Mouse (Mus musculus) hindbrain, embryonic 15.5 days (tissue): Measurements from ENCODE around the gene Tsfm. TPM values are rescaled to one million over a fixed set of nuclear protein-coding genes. Genes with fewer than 3 reads are reported as not detected.
A peak's percentile ranks its signal among the peaks of the same experiment; 100 is the strongest.

Source experiments
- ATAC-seq: fragments of 200-750 bp; cut with Nextera tagmentation; 2 replicates; pipeline ENCODE4 v1.8.0; 2017; ENCODE audit warnings: low read depth, moderate number of reproducible peaks, moderate TSS enrichment; ENCODE audit not compliant: low FRiP score
- H3K27ac ChIP-seq: fragments of 300-500 bp; sonication (generic); replicated peaks from 2 replicates; pipeline ENCODE4 v1.5.1; 2015; ENCODE audit warnings: mild to moderate bottlenecking, inconsistent platforms
- H3K27me3 ChIP-seq: fragments of 300-500 bp; sonication (generic); 2 replicates; pipeline ENCODE4 v1.6.1; 2015; ENCODE audit warnings: control low read depth, inconsistent platforms
- H3K36me3 ChIP-seq: fragments of 300-500 bp; sonication (generic); 2 replicates; pipeline ENCODE4 v1.6.1; 2015; ENCODE audit warnings: control low read depth, inconsistent platforms
- H3K4me1 ChIP-seq: fragments of 300-500 bp; sonication (generic); replicated peaks from 2 replicates; pipeline ENCODE4 v1.6.1; 2015; ENCODE audit warnings: control low read depth, inconsistent platforms
- H3K4me2 ChIP-seq: fragments of 300-500 bp; sonication (generic); 2 replicates; pipeline ENCODE4 v1.6.1; 2015; ENCODE audit warnings: moderate library complexity, mild to moderate bottlenecking, inconsistent platforms
- H3K4me3 ChIP-seq: fragments of 300-500 bp; sonication (generic); 2 replicates; pipeline ENCODE4 v1.5.1; 2015; ENCODE audit warnings: mild to moderate bottlenecking, inconsistent platforms
- H3K9ac ChIP-seq: fragments of 300-500 bp; sonication (generic); 2 replicates; pipeline ENCODE4 v1.6.1; 2015; ENCODE audit warnings: inconsistent platforms
- H3K9me3 ChIP-seq: fragments of 300-500 bp; sonication (generic); 2 replicates; pipeline ENCODE4 v1.6.1; 2016; ENCODE audit warnings: control low read depth, inconsistent platforms
- WGBS: fragments of 180-500 bp; shearing (Covaris S2); methylation state at CpG from one replicate; pipeline ENCODE4 v1.1.7; 2015; 5-methylcytosine and 5-hydroxymethylcytosine counted together
- polyA plus RNA-seq: library from polyadenylated mRNA; unstranded; fragments of >200 nt; fragmentation: Nextera tagmentation; extraction: Ambion mirVana; gene quantifications from 2 replicates; pipeline ENCODE4 v1.2.1, GENCODE M21; 2015

Tsfm gene
- polyA plus RNA-seq, 1 experiment from 2014 or later, result 61.6 TPM

DNA sequence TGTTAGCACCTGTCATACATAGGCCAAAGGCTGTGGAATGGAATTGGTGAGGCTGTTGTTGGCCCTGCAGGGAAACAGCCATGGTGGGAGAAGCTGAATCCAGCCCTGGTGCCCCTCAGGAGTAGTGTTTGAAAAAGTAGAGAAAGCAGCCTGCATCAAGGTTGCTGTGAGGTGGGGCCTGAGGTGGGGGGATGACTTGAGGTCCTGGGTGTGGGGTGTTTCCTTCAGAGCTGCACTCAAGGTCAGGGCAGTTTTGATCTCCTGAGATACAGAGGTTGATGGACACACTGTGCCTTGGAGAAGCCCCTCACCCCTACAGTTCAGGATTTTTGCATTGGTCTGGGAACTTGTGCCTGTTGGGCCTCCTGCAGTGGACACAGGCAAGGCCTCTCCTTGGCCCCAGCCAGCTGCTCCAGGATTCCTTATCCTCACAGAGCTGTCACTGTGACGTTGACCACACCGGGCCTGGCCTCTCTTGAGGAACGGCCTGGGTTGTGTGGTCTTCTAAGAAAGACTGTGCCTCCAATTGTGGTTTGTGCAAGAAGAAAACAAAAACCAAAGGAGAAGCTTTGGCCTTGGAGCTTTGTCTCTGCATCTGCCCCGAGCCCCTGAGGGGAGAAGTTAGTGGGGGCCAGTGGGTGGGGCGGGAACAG lies 42.0 kb downstream of the Tsfm start:
- Histone ChIP-seq H3K4me3 (no peak overlapping the region), H3K4me1 (peaks cover 69% of the 10 kb centered on the region), H3K4me2 (no peak overlapping the region), H3K36me3 (peaks cover 17% of the 10 kb centered on the region; the same call in 1 of the 2 replicates), H3K9ac (no peak overlapping the region), H3K27ac (no peak overlapping the region), H3K9me3 (no peaks in the 10 kb centered on the region), H3K27me3 (no peaks in the 10 kb centered on the region)
- WGBS, result 64% methylated on average over 5 of the region's 5 CpGs
- ATAC-seq, result no peak

DNA sequence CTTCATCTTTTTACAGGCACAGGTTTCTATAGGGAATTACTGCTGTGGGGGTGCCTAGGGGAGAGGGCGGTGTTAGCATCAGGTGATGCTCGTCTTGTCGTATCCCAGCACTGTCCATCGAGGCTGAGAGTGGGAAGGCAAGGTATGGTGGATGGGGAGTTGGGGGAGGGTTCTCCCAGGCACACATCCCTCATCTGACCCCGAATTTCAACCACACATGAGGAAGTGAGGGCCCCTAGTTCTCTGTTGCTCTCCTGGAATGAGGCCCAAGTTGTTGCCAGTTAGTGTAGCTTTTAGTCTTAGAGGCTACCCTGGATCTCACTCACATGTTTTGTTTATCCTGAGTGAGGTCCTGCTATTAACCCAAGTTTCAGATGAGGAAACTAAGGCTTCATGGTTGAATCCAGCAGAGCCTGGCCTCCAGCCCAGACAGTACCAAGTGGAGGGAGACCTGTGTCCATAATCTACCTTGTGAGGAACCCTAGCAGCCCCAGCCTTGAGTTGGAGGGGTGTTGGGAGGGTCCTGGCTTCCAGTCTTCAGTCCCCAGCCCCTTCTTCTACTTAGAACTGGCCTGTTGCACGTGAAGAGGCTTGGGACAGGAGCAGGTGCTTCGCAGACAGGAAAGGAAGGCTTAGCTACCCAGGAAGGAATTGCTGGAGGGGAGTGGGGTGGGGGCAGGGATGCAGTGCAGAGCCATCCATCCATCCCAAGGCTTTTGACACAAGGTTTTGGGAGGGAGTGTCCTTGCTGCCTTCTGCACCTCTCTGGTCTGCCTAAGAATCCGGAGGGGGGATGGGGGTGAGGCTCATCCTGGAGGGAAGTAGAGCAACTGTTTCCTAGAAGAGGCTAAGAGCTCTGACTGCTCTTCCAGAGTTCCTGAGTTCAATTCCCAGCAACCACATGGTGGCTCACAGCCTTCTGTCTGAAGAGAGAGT lies 43.2 kb downstream of the Tsfm start:
- no peak for ATAC-seq
- H3K4me3 ChIP-seq, result no peak overlapping the region
- H3K27me3 ChIP-seq, result no peaks in the 10 kb centered on the region
- peaks cover 6% of the 10 kb centered on the region; the same call in 1 of the 2 replicates for H3K36me3 ChIP-seq
- WGBS, result 61% methylated on average over 8 of the region's 8 CpGs
- H3K27ac ChIP-seq, result peak overlapping the region; percentile 73
- H3K9me3 ChIP-seq, result no peaks in the 10 kb centered on the region
- H3K4me2 ChIP-seq, result no peak overlapping the region
- H3K4me1 ChIP-seq, result peaks cover 81% of the 10 kb centered on the region
- no peak overlapping the region for H3K9ac ChIP-seq

DNA sequence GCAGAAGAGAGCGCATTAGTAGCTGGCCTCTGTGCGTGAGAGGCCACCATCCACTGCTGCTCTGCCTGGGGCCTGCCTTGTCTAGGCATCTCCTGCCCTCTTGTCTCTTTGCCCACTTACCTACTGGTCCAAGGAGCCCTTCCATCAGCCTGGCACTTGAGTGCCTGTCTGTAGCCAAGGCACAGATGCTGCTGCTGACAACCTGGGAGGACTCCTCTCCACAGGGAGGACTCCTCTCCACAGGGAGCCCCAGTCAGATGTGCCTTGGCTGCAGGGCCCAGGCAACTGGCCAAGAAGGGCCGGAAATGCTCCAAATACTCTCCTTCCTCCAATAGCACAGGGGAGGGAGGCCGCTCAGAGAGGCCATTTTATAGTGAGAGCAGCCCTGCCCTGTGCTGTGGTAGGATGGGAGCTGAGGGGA lies 44.1 kb downstream of the Tsfm start:
- H3K27me3 ChIP-seq, result no peaks in the 10 kb centered on the region
- H3K36me3 ChIP-seq, result no peaks in the 10 kb centered on the region
- WGBS, result 43% methylated on average over 4 of the region's 4 CpGs
- peaks cover 86% of the 10 kb centered on the region for H3K4me1 ChIP-seq
- no peaks in the 10 kb centered on the region for H3K9me3 ChIP-seq
- no peak overlapping the region for H3K9ac ChIP-seq
- no peak overlapping the region for H3K4me3 ChIP-seq
- H3K27ac ChIP-seq, result peak overlapping the region; percentile 73
- peak; percentile 60 for ATAC-seq
- H3K4me2 ChIP-seq, result 0 out of 2 replicates have a peak overlapping the region, but pooled peaks have one; percentile 0

DNA sequence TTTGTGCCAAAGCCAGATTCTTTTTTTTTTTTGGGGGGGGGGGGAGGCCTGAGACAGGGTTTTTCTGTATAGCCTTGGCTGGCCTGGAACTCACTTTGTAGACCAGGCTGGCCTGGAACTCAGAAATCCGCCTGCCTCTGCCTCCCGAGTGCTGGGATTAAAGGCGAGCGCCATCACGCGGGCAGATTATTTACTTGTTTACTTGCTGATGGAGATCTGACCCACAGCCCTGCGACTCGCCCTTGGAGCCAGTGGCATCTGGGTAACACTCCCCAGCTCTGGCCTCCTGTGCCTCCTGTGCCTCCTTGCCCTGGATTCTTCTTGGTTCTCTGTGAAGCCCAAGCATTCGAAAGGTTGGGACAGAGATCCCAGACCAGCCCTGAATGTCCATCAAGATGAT lies 45.1 kb downstream of the Tsfm start:
- 91% methylated on average over 9 of the region's 9 CpGs for WGBS
- ATAC-seq, result no peak
- Histone ChIP-seq H3K4me1 (peaks cover 89% of the 10 kb centered on the region), H3K36me3 (no peaks in the 10 kb centered on the region), H3K27ac (peak overlapping the region; percentile 73; the same call in 1 of the 2 replicates), H3K9me3 (no peaks in the 10 kb centered on the region), H3K4me2 (no peak overlapping the region), H3K9ac (no peak overlapping the region), H3K27me3 (no peaks in the 10 kb centered on the region), H3K4me3 (no peak overlapping the region)

DNA sequence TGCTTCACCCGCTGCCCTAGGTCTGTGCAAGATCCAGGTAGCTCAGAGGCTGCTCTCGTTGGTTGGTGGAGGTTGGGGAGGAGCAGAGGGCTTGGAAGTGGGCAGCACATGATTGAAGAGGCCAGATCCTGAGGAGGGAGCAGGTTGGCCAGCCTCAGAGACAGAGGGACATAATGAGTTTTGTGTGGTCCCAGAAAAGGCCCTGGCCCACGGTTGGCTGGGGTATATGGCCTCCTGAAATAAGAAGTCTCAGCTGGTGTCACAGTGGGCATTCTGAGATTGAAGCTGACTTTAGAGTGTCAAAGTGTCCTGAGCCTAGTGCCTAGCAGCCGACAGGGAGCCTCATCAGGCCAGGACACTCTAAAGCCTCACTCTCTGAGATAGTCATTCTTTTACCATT lies 45.5 kb downstream of the Tsfm start:
- Histone ChIP-seq H3K4me3 (no peak overlapping the region), H3K27ac (no peak overlapping the region), H3K36me3 (no peaks in the 10 kb centered on the region), H3K9ac (no peak overlapping the region), H3K4me2 (0 out of 2 replicates have a peak overlapping the region, but pooled peaks have one; percentile 2), H3K4me1 (peaks cover 89% of the 10 kb centered on the region), H3K9me3 (no peaks in the 10 kb centered on the region), H3K27me3 (no peaks in the 10 kb centered on the region)
- no peak for ATAC-seq
- WGBS, result 69% methylated on average over 4 of the region's 4 CpGs

DNA sequence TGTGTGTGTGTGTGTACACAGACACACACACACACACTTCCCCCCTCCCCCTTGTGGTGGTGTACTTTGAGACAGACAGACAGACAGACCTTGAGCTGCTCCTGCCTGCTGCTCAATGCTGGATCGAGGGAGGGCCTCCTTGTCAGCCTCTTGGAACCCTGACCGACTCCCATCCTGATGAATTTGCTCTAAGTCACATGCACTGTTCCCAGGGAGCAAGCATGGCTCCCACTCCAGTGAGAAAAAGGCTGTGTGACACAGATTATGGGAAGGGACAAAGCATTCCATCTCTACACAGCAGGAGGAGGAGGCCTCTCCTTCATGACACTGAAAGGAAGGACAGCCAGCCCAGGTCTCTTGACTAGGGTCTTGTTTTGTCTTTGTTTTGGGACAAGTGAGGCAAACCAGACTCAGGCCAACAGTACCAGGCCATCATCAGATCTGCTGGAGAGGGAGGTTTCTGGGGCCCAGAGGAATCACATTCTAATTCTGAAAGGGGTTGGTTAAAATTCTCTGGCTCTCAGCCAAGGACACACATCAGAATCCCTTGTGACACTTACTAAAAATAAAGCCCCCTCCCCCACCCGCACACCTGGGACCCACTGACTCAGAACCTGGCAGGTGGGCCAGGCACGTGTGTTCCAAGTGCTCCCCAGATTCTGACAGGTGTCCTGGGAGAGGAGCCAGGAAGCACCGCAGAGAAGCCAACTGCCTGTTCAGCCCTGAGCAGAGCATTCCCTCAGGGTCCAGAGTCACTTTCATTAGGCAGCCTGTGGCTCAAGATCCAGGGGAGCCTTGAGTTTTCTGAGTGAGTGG lies 46.2 kb downstream of the Tsfm start:
- ATAC-seq, result no peak
- 27% methylated on average over 5 of the region's 5 CpGs for WGBS
- Histone ChIP-seq H3K36me3 (no peaks in the 10 kb centered on the region), H3K4me2 (peak overlapping the region; percentile 75), H3K4me1 (peaks cover 87% of the 10 kb centered on the region), H3K9me3 (no peaks in the 10 kb centered on the region), H3K4me3 (no peak overlapping the region), H3K27ac (peak overlapping the region; percentile 26; the same call in 1 of the 2 replicates), H3K9ac (no peak overlapping the region), H3K27me3 (no peaks in the 10 kb centered on the region)

DNA sequence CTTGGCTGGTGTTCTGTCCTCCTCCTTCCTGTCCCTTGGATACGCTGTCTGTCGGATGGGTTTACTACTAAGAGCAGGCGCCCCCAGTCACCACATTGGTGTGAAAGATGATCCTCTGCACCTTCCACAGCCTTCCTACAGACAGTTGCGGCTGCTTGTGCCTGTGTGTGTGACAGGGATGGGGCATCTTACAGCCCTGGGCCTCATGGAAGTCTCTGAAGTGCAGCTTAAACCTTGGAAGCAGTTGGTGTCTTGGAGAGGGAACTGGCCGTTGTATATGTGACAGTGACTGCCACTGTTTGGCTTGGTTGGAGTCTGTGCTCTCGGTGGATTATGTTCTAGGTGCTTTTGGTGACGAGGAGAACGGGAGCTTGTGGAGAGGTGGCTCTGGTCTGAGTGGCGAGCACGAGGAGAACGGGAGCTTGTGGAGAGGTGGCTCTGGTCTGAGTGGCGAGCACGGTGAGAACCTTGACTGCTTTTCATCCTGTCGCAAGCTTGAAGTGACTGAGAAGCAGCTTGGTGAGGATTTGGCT lies 47.4 kb downstream of the Tsfm start:
- peak overlapping the region; percentile 8; the same call in 1 of the 2 replicates for H3K9ac ChIP-seq
- H3K9me3 ChIP-seq, result no peaks in the 10 kb centered on the region
- 61% methylated on average over 14 of the region's 14 CpGs for WGBS
- no peak for ATAC-seq
- no peaks in the 10 kb centered on the region for H3K36me3 ChIP-seq
- peak overlapping the region; percentile 75 for H3K4me2 ChIP-seq
- no peak overlapping the region for H3K4me3 ChIP-seq
- peaks cover 83% of the 10 kb centered on the region for H3K4me1 ChIP-seq
- no peaks in the 10 kb centered on the region for H3K27me3 ChIP-seq
- no peak overlapping the region for H3K27ac ChIP-seq

DNA sequence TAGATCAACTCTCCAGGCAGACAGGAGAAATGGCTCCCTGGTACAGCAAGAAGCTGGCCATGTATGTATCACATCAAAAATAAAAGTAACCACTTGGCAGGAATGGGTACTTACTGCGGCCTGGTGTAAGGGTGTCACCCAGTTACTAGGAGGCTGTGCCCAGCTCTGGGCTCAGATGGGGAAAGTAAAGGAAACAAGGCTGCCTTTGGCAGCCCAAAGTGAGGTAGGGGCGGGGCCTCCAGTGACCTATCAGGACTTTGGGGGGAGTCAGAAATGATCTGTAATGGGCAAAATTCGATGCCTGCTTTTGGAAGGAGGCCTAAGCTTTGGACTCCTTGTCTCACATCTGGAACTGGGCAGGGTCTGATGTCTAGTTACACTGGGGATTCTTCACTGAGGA lies 48.9 kb downstream of the Tsfm start:
- Histone ChIP-seq H3K36me3 (no peaks in the 10 kb centered on the region), H3K4me3 (peak overlapping the region; percentile 93; the same call in 1 of the 2 replicates), H3K27me3 (peaks cover 2% of the 10 kb centered on the region; the same call in 1 of the 2 replicates), H3K4me1 (peaks cover 76% of the 10 kb centered on the region), H3K27ac (no peak overlapping the region), H3K9ac (no peak overlapping the region), H3K9me3 (no peaks in the 10 kb centered on the region), H3K4me2 (peak overlapping the region; percentile 75)
- WGBS, result 68% methylated on average over 3 of the region's 3 CpGs
- ATAC-seq, result no peak

DNA sequence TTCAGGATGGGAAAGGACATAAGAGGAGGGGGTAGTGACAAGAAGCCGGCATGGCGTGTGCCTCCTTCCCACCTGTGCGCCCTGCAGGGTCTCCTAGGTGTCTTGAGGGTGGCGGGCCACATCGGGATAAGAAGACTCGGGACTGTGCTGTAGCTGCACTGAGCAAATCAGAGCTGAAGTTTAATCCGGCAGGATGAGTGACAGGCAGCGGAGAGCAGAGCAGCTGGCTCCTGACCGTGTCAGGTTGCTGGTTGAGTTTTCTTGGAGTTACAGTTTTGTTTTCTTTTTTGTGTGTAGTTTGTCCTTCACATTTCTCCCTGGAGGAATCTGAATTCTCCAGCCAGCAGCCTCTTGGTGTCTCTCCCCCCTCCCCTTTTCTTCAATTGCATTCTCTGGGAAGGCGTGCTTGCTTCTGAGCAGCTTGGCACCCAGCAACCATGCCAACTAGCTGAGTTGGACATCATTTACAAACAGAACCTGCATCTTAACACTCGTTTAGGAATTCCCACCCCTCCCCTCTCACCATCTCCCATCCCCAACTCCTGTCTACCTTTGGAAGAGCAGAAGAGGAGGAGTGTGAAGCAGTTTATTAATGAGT lies 49.6 kb downstream of the Tsfm start:
- Histone ChIP-seq H3K27ac (peak overlapping the region; percentile 100), H3K4me1 (peaks cover 69% of the 10 kb centered on the region), H3K36me3 (no peaks in the 10 kb centered on the region), H3K9me3 (no peaks in the 10 kb centered on the region), H3K27me3 (peaks cover 5% of the 10 kb centered on the region; the same call in 1 of the 2 replicates), H3K4me2 (peak overlapping the region; percentile 75), H3K4me3 (peak overlapping the region; percentile 93), H3K9ac (peak overlapping the region; percentile 94)
- ATAC-seq, result no peak
- WGBS, result 9% methylated on average over 11 of the region's 11 CpGs

DNA sequence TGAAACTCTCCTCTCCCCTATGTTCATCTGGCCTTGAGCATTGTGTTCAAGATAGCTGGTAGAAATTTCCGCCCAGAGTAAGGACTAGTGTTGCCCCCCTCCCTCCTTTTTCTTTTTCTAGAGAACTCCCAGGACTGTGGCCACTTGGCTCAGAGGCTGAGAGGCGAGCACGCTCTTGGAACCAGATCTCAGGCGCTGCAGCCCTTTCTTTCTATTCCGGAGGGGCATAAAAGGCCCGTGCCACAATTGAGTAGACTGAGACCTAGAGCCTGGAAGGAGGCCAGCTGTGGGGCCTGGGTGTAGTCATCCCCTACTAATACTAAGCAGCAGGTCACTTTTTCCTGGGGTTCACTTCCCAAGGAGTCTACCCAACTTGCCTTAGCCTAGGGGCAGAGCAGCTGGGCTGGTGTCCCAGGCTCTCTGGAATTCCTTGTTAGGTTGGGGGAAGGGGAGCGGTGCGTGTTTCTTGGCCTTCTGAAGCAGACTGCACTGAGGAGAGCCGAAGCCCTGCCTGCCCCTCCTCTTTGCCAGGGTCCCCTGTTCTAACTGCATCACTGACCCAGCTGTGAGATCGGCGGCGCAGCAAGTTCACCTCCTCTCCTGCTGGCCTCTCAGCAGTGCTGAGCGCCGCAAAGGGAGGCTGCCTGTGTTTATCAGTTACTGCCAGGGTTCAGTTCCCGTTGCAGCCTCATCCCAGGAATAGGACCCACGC lies 50.3 kb downstream of the Tsfm start:
- H3K27ac ChIP-seq, result peak overlapping the region; percentile 100

More for the DNA sequence above, 50.3 kb downstream of the Tsfm start:
- peak; percentile 13 for ATAC-seq
- H3K4me2 ChIP-seq, result peak overlapping the region; percentile 75
- peak overlapping the region; percentile 94 for H3K9ac ChIP-seq
- H3K36me3 ChIP-seq, result no peaks in the 10 kb centered on the region
- H3K4me1 ChIP-seq, result peaks cover 62% of the 10 kb centered on the region
- WGBS, result 3% methylated on average over 16 of the region's 16 CpGs
- H3K9me3 ChIP-seq, result no peaks in the 10 kb centered on the region
- H3K4me3 ChIP-seq, result peak overlapping the region; percentile 93
- peaks cover 8% of the 10 kb centered on the region; the same call in 1 of the 2 replicates for H3K27me3 ChIP-seq
